Mouse (Mus musculus) spleen, adult 2 months (tissue): ENCODE measurements around the gene Spib. TPM values are rescaled to one million over a fixed set of nuclear protein-coding genes. Genes with fewer than 3 reads are reported as not detected.

Experiments
- DNase-seq, 2 experiments: peaks; one replicate each; pipeline versions ENCODE4 v3.0.0 to v3.0.0-alpha.2; 2012 to 2021; ENCODE audit warnings: low spot score in 2 of 2, low read depth in 1 of 2
- H3K27ac ChIP-seq: fragments of 200-500 bp; 2 replicates; pipeline ENCODE4 v1.5.1; 2012; ENCODE audit warnings: low read length, inconsistent platforms; ENCODE audit not compliant: insufficient read depth
- H3K27me3 ChIP-seq: fragments of 200-500 bp; 2 replicates; pipeline ENCODE4 v1.6.1; 2012; ENCODE audit warnings: mild to moderate bottlenecking, moderate library complexity, low read length, inconsistent platforms; ENCODE audit not compliant: control insufficient read depth, insufficient read depth
- H3K36me3 ChIP-seq: fragments of 200-500 bp; 2 replicates; pipeline ENCODE4 v1.6.1; 2012; ENCODE audit warnings: mild to moderate bottlenecking, low read length, inconsistent platforms; ENCODE audit not compliant: control insufficient read depth, insufficient read depth
- H3K4me1 ChIP-seq: fragments of 200-500 bp; 2 replicates; pipeline ENCODE4 v1.6.1; 2011; ENCODE audit warnings: inconsistent platforms; ENCODE audit not compliant: control insufficient read depth, insufficient read depth, insufficient read length
- H3K4me3 ChIP-seq: fragments of 200-500 bp; 2 replicates; pipeline ENCODE4 v1.5.1; 2011; ENCODE audit warnings: mild to moderate bottlenecking, inconsistent platforms; ENCODE audit not compliant: insufficient read depth, insufficient read length; ENCODE audit errors: extremely low read depth
- CTCF ChIP-seq: fragments of 200-500 bp; IDR thresholded peaks from 2 replicates; pipeline ENCODE4 v1.5.1; 2011; ENCODE audit warnings: mild to moderate bottlenecking, inconsistent platforms; ENCODE audit not compliant: insufficient read depth, insufficient read length, insufficient replicate concordance; ENCODE audit errors: extremely low read depth
- POLR2A ChIP-seq: fragments of 200-500 bp; IDR thresholded peaks from 2 replicates; pipeline ENCODE4 v1.6.1; 2011; ENCODE audit warnings: low read depth, low read length, inconsistent platforms
- WGBS: fragments of 180-500 bp; shearing (Covaris S2); methylation state at CpG from one replicate; pipeline ENCODE4 v1.1.7; 2018; 5-methylcytosine and 5-hydroxymethylcytosine counted together
- polyA plus RNA-seq: library from polyadenylated mRNA; depleted of rRNA; stranded (reverse); fragments of >200 nt; gene quantifications from 2 replicates; pipeline ENCODE4 v1.2.3, GENCODE M21; 2012

The Spib gene
- polyA plus RNA-seq, 1 experiment = 285 TPM

GRCm38 (mm10) chr7:44496771-44497109 lies 35.1 kb downstream of the Spib start:
- Histone ChIP-seq H3K27ac (peak overlapping the region; percentile 89), H3K4me3 (peak overlapping the region; percentile 79), H3K27me3 (no peaks in the 10 kb centered on the region), H3K4me1 (no peaks in the 10 kb centered on the region; the same call in 1 of the 2 replicates), H3K36me3 (peaks cover 15% of the 10 kb centered on the region)
- TF ChIP-seq POLR2A = no peak
- TF ChIP-seq CTCF = no peak
- WGBS = 3% methylated on average over 26 of the region's 26 CpGs
- DNase-seq = no peak

- no peak for TF ChIP-seq CTCF
- under 1% methylated on average over 58 of the region's 58 CpGs for WGBS
- H3K36me3 ChIP-seq = peaks cover 21% of the 10 kb centered on the region
- peak; percentile 98 to 100 for DNase-seq
- H3K4me3 ChIP-seq = peak within 1 kb of the TSS; percentile 79
- H3K27me3 ChIP-seq = no peaks in the 10 kb centered on the region
- no peaks in the 10 kb centered on the region; the same call in 1 of the 2 replicates for H3K4me1 ChIP-seq
- peak within 1 kb of the TSS; percentile 99 for H3K27ac ChIP-seq
Observed at GRCm38 (mm10) chr7:44495992-44496770, 35.7 kb downstream of the Spib start, which contains the start of the genes Emc10 and Fam71e1. Emc10 (minus strand) TSS chr7:44496529. Fam71e1 (plus strand) TSS chr7:44496581.

- TF ChIP-seq CTCF (no peak), POLR2A (no peak)
- 87% methylated on average over 7 of the region's 7 CpGs for WGBS
- no peak overlapping the region for H3K4me3 ChIP-seq
- no peak overlapping the region for H3K27ac ChIP-seq
- H3K36me3 ChIP-seq = peaks cover 31% of the 10 kb centered on the region
- H3K27me3 ChIP-seq = no peaks in the 10 kb centered on the region
- no peaks in the 10 kb centered on the region; the same call in 1 of the 2 replicates for H3K4me1 ChIP-seq
- DNase-seq = no peak
Observed at GRCm38 (mm10) chr7:44495086-44495485, 36.8 kb downstream of the Spib start.

- WGBS = 92% methylated on average over 12 of the region's 12 CpGs
- Histone ChIP-seq H3K27me3 (no peaks in the 10 kb centered on the region), H3K4me1 (no peaks in the 10 kb centered on the region; the same call in 1 of the 2 replicates), H3K4me3 (no peak overlapping the region), H3K36me3 (peaks cover 33% of the 10 kb centered on the region), H3K27ac (no peak overlapping the region)
- no peak for TF ChIP-seq CTCF
- TF ChIP-seq POLR2A = no peak
- no peak for DNase-seq
Observed at GRCm38 (mm10) chr7:44494681-44495080, 37.2 kb downstream of the Spib start.

GRCm38 (mm10) chr7:44492166-44492826 lies 39.6 kb downstream of the Spib start:
- H3K27me3 ChIP-seq = no peaks in the 10 kb centered on the region
- no peaks in the 10 kb centered on the region; the same call in 1 of the 2 replicates for H3K4me1 ChIP-seq
- no peak for DNase-seq
- no peak for TF ChIP-seq POLR2A
- no peak for TF ChIP-seq CTCF
- no peak overlapping the region for H3K4me3 ChIP-seq
- H3K27ac ChIP-seq = no peak overlapping the region
- 94% methylated on average over 21 of the region's 21 CpGs for WGBS
- peaks cover 38% of the 10 kb centered on the region for H3K36me3 ChIP-seq

DNA sequence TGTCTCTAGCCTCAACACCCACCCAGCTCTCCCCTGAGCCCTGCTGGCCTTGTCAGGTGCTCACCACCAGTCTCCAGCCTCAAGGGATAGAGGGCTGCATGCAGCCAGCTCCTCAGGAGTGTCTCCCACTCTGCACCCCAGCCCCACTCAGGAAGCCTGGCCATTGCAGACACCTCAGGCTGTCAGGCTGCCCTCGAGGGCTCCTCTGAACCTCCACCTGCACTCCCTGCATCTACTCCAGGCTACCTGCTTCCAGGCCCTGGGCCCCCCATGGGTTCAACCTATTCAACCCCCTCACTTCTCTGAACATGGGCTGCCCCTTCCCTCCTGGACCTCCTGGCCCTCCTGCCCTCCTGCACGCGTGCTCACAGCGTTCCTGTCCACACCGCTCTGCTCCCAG lies 40.5 kb downstream of the Spib start:
- TF ChIP-seq CTCF (no peak), POLR2A (no peak)
- H3K36me3 ChIP-seq = peaks cover 38% of the 10 kb centered on the region
- no peak overlapping the region for H3K4me3 ChIP-seq
- H3K27me3 ChIP-seq = no peaks in the 10 kb centered on the region
- 98% methylated on average over 5 of the region's 5 CpGs for WGBS
- no peak for DNase-seq
- no peak overlapping the region for H3K27ac ChIP-seq
- H3K4me1 ChIP-seq = no peaks in the 10 kb centered on the region; the same call in 1 of the 2 replicates
